Mouse (Mus musculus) myocyte (in vitro differentiated cells): ENCODE measurements around the gene Eda.

Source experiments
- CEBPB ChIP-seq: IDR thresholded peaks from 2 replicates; pipeline ENCODE4 v1.6.1; 2011; ENCODE audit warnings: mild to moderate bottlenecking, moderate library complexity; ENCODE audit not compliant: poor library complexity, insufficient read depth, severe bottlenecking
- MAX ChIP-seq: IDR thresholded peaks from one replicate; pipeline ENCODE4 v1.6.1; 2011; ENCODE audit warnings: low read depth, mild to moderate bottlenecking, control low read depth
- MYOD1 ChIP-seq, 3 experiments: IDR thresholded peaks; one replicate each; pipeline ENCODE4 v1.6.1; 2011; ENCODE audit warnings: control low read depth in 2 of 3, low read depth in 2 of 3, mild to moderate bottlenecking in 2 of 3, moderate library complexity in 1 of 3; ENCODE audit not compliant: insufficient read length in 2 of 3, control insufficient read depth in 1 of 3
- MYOG ChIP-seq, 3 experiments: IDR thresholded peaks; one replicate each; pipeline ENCODE4 v1.6.1; 2011; ENCODE audit warnings: control low read depth in 2 of 3, low read depth in 2 of 3, mild to moderate bottlenecking in 2 of 3; ENCODE audit not compliant: insufficient read length in 2 of 3, control insufficient read depth in 1 of 3, insufficient read depth in 1 of 3
- POLR2A ChIP-seq: IDR thresholded peaks from one replicate; pipeline ENCODE4 v1.6.1; 2011; ENCODE audit warnings: low read depth, mild to moderate bottlenecking, control low read depth, moderate library complexity; ENCODE audit not compliant: insufficient read length
- SRF ChIP-seq: IDR thresholded peaks from one replicate; pipeline ENCODE4 v1.6.1; 2011; ENCODE audit warnings: low read depth; ENCODE audit not compliant: control insufficient read depth, insufficient read length
- TCF12 ChIP-seq: IDR thresholded peaks from one replicate; pipeline ENCODE4 v1.6.1; 2011; ENCODE audit warnings: mild to moderate bottlenecking, control low read depth; ENCODE audit not compliant: poor library complexity, insufficient read depth, severe bottlenecking
- USF1 ChIP-seq: IDR thresholded peaks from one replicate; pipeline ENCODE4 v1.6.1; 2011; ENCODE audit warnings: low read depth, mild to moderate bottlenecking, control low read depth, moderate library complexity

- TF ChIP-seq MYOG (IDR thresholded peaks at IDR 0.05; ENCODE audit: control insufficient read depth in 1 of 3, insufficient read depth in 1 of 3, insufficient read length in 2 of 3, low read depth in 2 of 3) = no peak
- no peak for TF ChIP-seq MYOD1 (IDR thresholded peaks at IDR 0.05; ENCODE audit: control insufficient read depth in 1 of 3, insufficient read length in 2 of 3, low read depth in 2 of 3)
- TF ChIP-seq POLR2A = no peak
- TF ChIP-seq USF1 = no peak
- no peak for TF ChIP-seq CEBPB
- TF ChIP-seq MAX = no peak
- TF ChIP-seq TCF12 = no peak
- TF ChIP-seq SRF = no peak
These were observed 5.3 kb upstream of the Eda start for GRCm38 (mm10) chrX:99970111-99970510.
